Mouse (Mus musculus): ENCODE measurements around the gene Rdh9. TPM values are rescaled to one million over a fixed set of nuclear protein-coding genes. Genes with fewer than 3 reads are reported as not detected.

The Rdh9 gene
- total RNA-seq (2023): under 1 TPM; 0.42 to 0.44 TPM

GRCm38 (mm10) chr10:127776011-127776410, at the start of gene Rdh9:
TSS of gene Rdh9 (plus strand) at chr10:127776386.

GRCm38 (mm10) chr10:127739083-127739660, 37.0 kb upstream of the Rdh9 start, which contains the start of gene Zbtb39:
TSS of gene Zbtb39 (plus strand) at chr10:127739538.

GRCm38 (mm10) chr10:127751548-127751947, 24.6 kb upstream of the Rdh9 start, which contains the start of gene Gpr182:
TSS of gene Gpr182 (minus strand) at chr10:127751732.

GRCm38 (mm10) chr10:127759181-127760110, 16.7 kb upstream of the Rdh9 start, which contains the start of the genes Rdh1 and Rdh16f1:
TSS of gene Rdh1 (plus strand) at chr10:127759721.
TSS of gene Rdh16f1 (plus strand) at chr10:127759787.

GRCm38 (mm10) chr10:127800891-127801290, 24.7 kb downstream of the Rdh9 start, which contains the start of gene Rdh16:
TSS of gene Rdh16 (plus strand) at chr10:127801152.

Other genes with a start within 250 kb of the Rdh9 start
- not detected for gene Nxph4, start 241.8 kb upstream of the Rdh9 start, total RNA-seq (2023)
- gene Lrp1, start 155.2 kb upstream of the Rdh9 start, total RNA-seq (2023): 100 to 1,000 TPM in 1 of 2 experiments, 10 to 100 TPM in 1; 82.2 to 126 TPM
- gene Stat6, start 133.4 kb upstream of the Rdh9 start, total RNA-seq (2023): 100 to 1,000 TPM; 214 to 227 TPM
- gene Nemp1, start 109.5 kb upstream of the Rdh9 start, total RNA-seq (2023): 10 to 100 TPM in 1 of 2 experiments, 1 to 10 TPM in 1; 8.5 to 10.1 TPM
- 1 to 10 TPM in 1 of 2 experiments, under 1 TPM in 1; 0.58 to 2.0 TPM for gene Nab2, start 107.8 kb upstream of the Rdh9 start, total RNA-seq (2023)
- under 1 TPM; 0.27 to 0.42 TPM for gene Myo1a, start 71.2 kb upstream of the Rdh9 start, total RNA-seq (2023)
- gene Tac2, start 51.9 kb upstream of the Rdh9 start, total RNA-seq (2023): 1 to 10 TPM in 1 of 2 experiments, under 1 TPM in 1; 0.60 to 1.5 TPM
- 10 to 100 TPM; 17.7 to 17.8 TPM for gene Zbtb39, start 36.8 kb upstream of the Rdh9 start, total RNA-seq (2023)
- under 1 TPM; 0.15 to 0.22 TPM for gene Gpr182, start 24.7 kb upstream of the Rdh9 start, total RNA-seq (2023)
- under 1 TPM; 0.20 to 0.75 TPM for gene Rdh1, start 16.7 kb upstream of the Rdh9 start, total RNA-seq (2023)
- not detected for gene Rdh16f1, start 16.6 kb upstream of the Rdh9 start, total RNA-seq (2023)
- under 1 TPM; 0.18 to 0.24 TPM for gene Rdh16, start 24.8 kb downstream of the Rdh9 start, total RNA-seq (2023)
- gene Rdh19, start 73.5 kb downstream of the Rdh9 start, total RNA-seq (2023): not detected
- gene Rdh16f2, start 90.1 kb downstream of the Rdh9 start, total RNA-seq (2023): not detected
- not detected for gene Rdh7, start 112.4 kb downstream of the Rdh9 start, total RNA-seq (2023)
- gene Sdr9c7, start 122.1 kb downstream of the Rdh9 start, total RNA-seq (2023): not detected
- not detected for gene Hsd17b6, start 231.2 kb downstream of the Rdh9 start, total RNA-seq (2023)
- 10 to 100 TPM; 22.9 to 23.7 TPM for gene Prim1, start 238.8 kb downstream of the Rdh9 start, total RNA-seq (2023)